Mouse (Mus musculus) midbrain, embryonic 11.5 days (tissue): ENCODE results near the gene Foxo3. TPM values are rescaled to one million over a fixed set of nuclear protein-coding genes. Genes with fewer than 3 reads are reported as not detected.

ENCODE experiments used
- ATAC-seq: fragments of 200-750 bp; cut with Nextera tagmentation; 2 replicates; pipeline ENCODE4 v1.8.0; 2017; ENCODE audit warnings: moderate TSS enrichment, moderate library complexity; ENCODE audit not compliant: low FRiP score
- DNase-seq: peaks from one replicate; pipeline ENCODE4 v3.0.0; 2015; ENCODE audit warnings: low spot score; ENCODE audit errors: missing footprints
- H3K27ac ChIP-seq: fragments of 300-500 bp; sonication (generic); 2 replicates; pipeline ENCODE4 v1.5.1; 2014; ENCODE audit warnings: low read depth, low read length
- H3K27me3 ChIP-seq: fragments of 300-500 bp; sonication (generic); 2 replicates; pipeline ENCODE4 v1.6.1; 2014; ENCODE audit warnings: mild to moderate bottlenecking, low read length, moderate library complexity, mixed read lengths; ENCODE audit not compliant: control insufficient read depth, insufficient read depth
- H3K36me3 ChIP-seq: fragments of 300-500 bp; sonication (generic); 2 replicates; pipeline ENCODE4 v1.6.1; 2014; ENCODE audit warnings: mild to moderate bottlenecking, low read length, moderate library complexity, mixed read lengths; ENCODE audit not compliant: control insufficient read depth, insufficient read depth
- H3K4me1 ChIP-seq: fragments of 300-500 bp; sonication (generic); 2 replicates; pipeline ENCODE4 v1.6.1; 2014; ENCODE audit warnings: low read length; ENCODE audit not compliant: control insufficient read depth, insufficient read depth
- H3K4me2 ChIP-seq: fragments of 300-500 bp; sonication (generic); 2 replicates; pipeline ENCODE4 v1.6.1; 2014; ENCODE audit warnings: mild to moderate bottlenecking, moderate library complexity
- H3K4me3 ChIP-seq: fragments of 300-500 bp; sonication (generic); 2 replicates; pipeline ENCODE4 v1.5.1; 2014; ENCODE audit warnings: low read depth, low read length
- H3K9ac ChIP-seq: fragments of 300-500 bp; sonication (generic); 2 replicates; pipeline ENCODE4 v1.6.1; 2014; ENCODE audit warnings: low read length
- H3K9me3 ChIP-seq: fragments of 300-500 bp; sonication (generic); 2 replicates; pipeline ENCODE4 v1.6.1; 2016; ENCODE audit warnings: low read length; ENCODE audit not compliant: control insufficient read depth
- WGBS: fragments of 180-500 bp; shearing (Covaris S2); extraction: QIAGEN DNeasy Blood & Tissue Kit; methylation state at CpG from one replicate; pipeline ENCODE4 v1.1.7; 2014; 5-methylcytosine and 5-hydroxymethylcytosine counted together
- polyA plus RNA-seq: library from polyadenylated mRNA; unstranded; fragments of >200 nt; fragmentation: Nextera tagmentation; extraction: Ambion mirVana; gene quantifications from 2 replicates; pipeline ENCODE4 v1.2.1, GENCODE M21; 2014

Gene Foxo3
- polyA plus RNA-seq, 1 experiment from 2014 or later: 4.0 TPM

DNA sequence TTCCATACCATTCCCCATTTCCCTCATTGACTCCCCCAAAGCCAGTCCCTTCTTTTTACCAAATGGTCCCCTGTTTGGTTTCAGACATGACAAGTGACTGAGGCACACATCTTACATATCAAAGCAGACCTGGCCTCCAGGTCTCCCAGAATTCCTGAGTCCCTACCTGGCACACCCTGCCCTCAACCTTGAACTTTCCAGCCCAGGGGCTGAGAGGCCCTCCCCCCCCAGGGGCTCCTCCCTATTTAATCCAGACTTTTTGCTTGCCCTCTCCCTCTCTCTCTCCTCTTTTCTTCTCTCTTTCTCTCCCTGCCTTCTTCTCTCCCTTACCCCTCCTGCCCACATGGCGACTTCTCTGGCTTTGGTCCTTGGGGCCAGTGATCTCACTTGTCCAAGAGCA is 133.8 kb downstream of the Foxo3 start:
- no peak overlapping the region for H3K4me3 ChIP-seq
- 79% methylated on average over 1 of the region's 1 CpGs for WGBS
- DNase-seq (no peak), ATAC-seq (no peak)
- H3K4me1 ChIP-seq: no peaks in the 10 kb centered on the region
- H3K9me3 ChIP-seq: no peaks in the 10 kb centered on the region
- no peak overlapping the region for H3K27ac ChIP-seq
- H3K4me2 ChIP-seq: no peak overlapping the region
- no peaks in the 10 kb centered on the region for H3K36me3 ChIP-seq
- no peak overlapping the region for H3K9ac ChIP-seq
- H3K27me3 ChIP-seq: no peaks in the 10 kb centered on the region

DNA sequence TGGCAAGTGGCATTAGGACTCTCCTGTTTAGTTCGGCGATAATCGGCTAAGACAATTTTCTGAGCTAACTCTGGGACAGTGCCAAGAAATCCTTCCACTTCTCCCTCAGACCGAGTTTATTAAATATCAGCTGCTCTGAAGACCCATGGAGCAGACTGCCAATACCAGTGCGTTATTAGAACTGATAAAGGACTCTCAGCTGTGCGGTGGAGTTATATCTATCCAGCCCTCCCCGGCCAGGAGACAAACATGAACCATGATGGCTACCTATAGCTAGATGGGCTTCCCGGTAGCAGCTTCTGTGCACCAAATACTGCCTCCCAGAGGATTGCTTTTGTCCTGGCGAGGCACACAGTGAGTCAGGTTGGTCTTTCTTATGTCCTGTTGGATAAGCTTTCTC is 134.5 kb downstream of the Foxo3 start:
- DNase-seq (no peak), ATAC-seq (no peak)
- Histone ChIP-seq H3K36me3 (no peaks in the 10 kb centered on the region), H3K4me3 (no peak overlapping the region), H3K27ac (no peak overlapping the region), H3K27me3 (no peaks in the 10 kb centered on the region), H3K4me2 (no peak overlapping the region), H3K4me1 (no peaks in the 10 kb centered on the region), H3K9ac (no peak overlapping the region), H3K9me3 (no peaks in the 10 kb centered on the region; the same call in 1 of the 2 replicates)
- WGBS: 85% methylated on average over 9 of the region's 9 CpGs

DNA sequence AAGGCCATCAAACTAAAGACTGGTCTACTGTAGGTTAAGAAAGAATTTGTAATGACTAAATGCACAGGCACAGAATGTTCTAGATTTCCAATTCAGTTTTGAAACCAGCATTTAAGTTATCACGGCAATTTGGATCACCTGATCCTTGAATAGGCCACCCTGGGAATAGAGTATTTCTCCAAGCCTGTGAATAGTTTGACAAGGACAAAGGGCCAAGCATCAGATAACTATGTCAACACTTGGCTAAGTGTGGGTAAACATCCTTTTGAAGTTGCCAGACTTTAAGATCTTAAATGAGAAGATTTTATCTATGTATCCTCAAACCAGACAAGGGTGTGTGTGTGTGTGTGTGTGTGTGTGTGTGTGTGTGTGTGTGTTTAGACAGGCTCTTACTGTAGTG is 136.8 kb downstream of the Foxo3 start:
- no peak overlapping the region for H3K27ac ChIP-seq
- no peak for DNase-seq
- H3K36me3 ChIP-seq: no peaks in the 10 kb centered on the region
- no peaks in the 10 kb centered on the region; the same call in 1 of the 2 replicates for H3K9me3 ChIP-seq
- no peak overlapping the region for H3K9ac ChIP-seq
- H3K4me2 ChIP-seq: no peak overlapping the region
- H3K4me1 ChIP-seq: no peaks in the 10 kb centered on the region
- H3K4me3 ChIP-seq: no peak overlapping the region
- no peak for ATAC-seq
- WGBS: 80% methylated on average over 1 of the region's 1 CpGs
- H3K27me3 ChIP-seq: no peaks in the 10 kb centered on the region

DNA sequence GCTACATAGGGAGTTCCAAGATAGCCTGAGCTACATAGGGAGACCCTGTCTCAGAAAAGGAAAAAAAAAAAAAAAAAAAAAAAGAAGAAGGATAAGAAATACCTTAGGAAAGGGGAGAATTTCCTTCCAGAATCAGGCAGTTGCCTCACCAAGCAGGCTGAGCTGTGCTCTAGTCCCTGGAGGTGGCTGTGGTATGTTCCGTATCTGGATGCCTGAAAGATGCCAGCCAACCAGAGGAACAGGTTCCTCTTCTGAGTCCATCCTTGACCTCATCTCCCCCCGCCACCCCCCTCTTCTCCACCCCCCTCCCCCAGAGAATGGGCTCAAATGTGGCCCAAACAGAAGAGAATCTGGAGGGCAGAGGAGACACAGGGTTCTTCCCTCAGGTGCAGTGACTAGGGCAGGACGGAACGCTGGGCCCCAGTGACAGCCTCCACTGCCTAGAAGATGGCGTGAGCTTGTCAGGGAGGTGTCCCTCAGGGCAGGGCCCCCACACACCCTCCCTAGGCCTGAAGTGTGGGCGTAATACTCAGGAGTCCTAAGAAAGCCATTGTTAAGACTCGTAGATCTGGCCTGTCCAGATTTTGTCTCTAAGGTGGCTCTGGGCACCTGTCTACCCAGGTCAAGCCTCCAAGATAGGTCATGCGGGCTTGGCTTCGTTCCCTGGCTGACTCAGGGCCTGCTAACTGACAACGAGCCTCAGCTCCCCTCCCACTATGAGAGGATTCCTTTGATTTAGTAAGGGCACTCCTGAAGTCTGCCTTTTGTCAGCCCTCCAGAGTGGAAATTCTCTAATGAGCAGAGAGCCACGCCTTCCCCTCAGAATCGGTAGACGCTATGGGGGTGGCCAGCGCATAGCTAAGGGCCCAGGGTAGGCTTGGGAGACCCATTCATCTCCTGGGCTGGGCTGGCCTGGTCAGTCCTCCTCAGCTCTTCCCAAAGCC is 141.5 kb downstream of the Foxo3 start:
- no peaks in the 10 kb centered on the region for H3K4me1 ChIP-seq
- 84% methylated on average over 14 of the region's 14 CpGs for WGBS

More for the DNA sequence above, 141.5 kb downstream of the Foxo3 start:
- Histone ChIP-seq H3K4me3 (no peak overlapping the region), H3K4me2 (no peak overlapping the region), H3K9me3 (no peaks in the 10 kb centered on the region; the same call in 1 of the 2 replicates), H3K36me3 (no peaks in the 10 kb centered on the region), H3K27ac (no peak overlapping the region), H3K9ac (no peak overlapping the region), H3K27me3 (no peaks in the 10 kb centered on the region)
- no peak for DNase-seq
- ATAC-seq: no peak

Other genes starting within 250 kb of the Foxo3 start
- gene Afg1l, start 201.8 kb upstream of the Foxo3 start, polyA plus RNA-seq: 4.6 and 5.6 TPM in 2 replicates
- gene Snx3, start 225.3 kb upstream of the Foxo3 start, polyA plus RNA-seq: 234 and 248 TPM in 2 replicates